Mouse (Mus musculus): ENCODE results near the gene Gart.

- TF ChIP-seq MYOD1 (IDR thresholded peaks at IDR 0.05; ENCODE audit: control insufficient read depth in 1 of 3, insufficient read length in 2 of 3, low read depth in 2 of 3) (no peak), POLR2A (IDR thresholded peaks at IDR 0.05; ENCODE audit: insufficient read length, low read depth) (no peak), SRF (IDR thresholded peaks at IDR 0.05; ENCODE audit: control insufficient read depth, insufficient read length, low read depth) (no peak), MAX (IDR thresholded peaks at IDR 0.05; ENCODE audit: low read depth) (no peak)
Measured at GRCm38 (mm10) chr16:91601693-91602092, 45.1 kb downstream of the Gart start.

Data from myocyte (in vitro differentiated cells).